Mouse (Mus musculus): ENCODE measurements at regions not wholly inside any gene's neighbourhood (a gene's known extent, or its start where the extent isn't known, plus 50 kb on each side); places are given as distances from the start of the nearest gene placed in this dataset.
"Not testable (repeated sequence)": the region's sequence is repeated elsewhere in the genome, so short reads cannot be mapped to it uniquely, and the experiment has no call there.

- no peak for DNase-seq
These were observed 108.8 kb upstream of the Fhl2 start for GRCm38 (mm10) chr1:43305349-43306278.

GRCm38 (mm10) chr1:43310711-43311695 is 114.2 kb upstream of the Fhl2 start:
- no peak for DNase-seq

GRCm38 (mm10) chr1:43316331-43316730 is 119.5 kb upstream of the Fhl2 start:
- not testable (repeated sequence) for DNase-seq

DNA sequence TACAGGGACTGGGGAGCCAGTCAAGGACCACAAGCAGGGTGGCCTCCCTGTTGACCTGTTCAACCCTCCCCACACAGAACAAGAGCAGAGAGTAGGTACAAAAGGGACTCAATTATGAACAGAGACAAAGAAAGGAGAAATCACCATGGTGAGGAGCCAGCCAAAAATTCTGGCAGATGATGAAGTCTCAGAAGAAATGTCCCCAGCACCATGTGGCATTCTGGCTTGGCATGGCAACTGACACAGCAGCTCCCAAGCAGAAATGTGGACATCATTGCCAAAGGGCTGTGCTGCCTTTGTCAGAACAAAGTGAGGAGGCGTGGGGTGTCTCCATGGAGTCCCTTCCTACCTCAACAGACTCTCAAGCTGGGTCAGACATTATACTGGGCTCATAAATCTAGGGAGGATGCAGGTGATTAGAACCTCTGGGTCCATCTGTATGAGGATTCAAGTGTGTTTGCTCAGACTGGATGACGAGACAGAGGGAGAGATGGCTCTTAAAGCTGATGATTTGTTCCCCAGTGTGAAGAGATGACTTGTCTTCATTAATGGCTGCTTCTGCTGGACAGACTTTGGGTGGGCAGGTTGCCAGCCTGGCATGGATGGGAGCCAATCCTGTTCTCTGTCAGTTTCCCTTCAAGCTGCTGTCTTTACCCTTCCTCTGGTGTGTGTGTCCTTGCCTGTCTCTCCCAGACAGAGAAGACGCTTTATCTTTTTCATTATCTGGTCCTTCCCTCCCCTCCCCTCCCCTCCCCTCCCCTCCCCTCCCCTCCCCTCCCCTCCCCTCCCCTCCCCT is 120.5 kb upstream of the Fhl2 start:
- no peak for DNase-seq

- not testable (repeated sequence) for DNase-seq
These were observed 110.9 kb upstream of the Nck2 start for GRCm38 (mm10) chr1:43333488-43333887.

DNA sequence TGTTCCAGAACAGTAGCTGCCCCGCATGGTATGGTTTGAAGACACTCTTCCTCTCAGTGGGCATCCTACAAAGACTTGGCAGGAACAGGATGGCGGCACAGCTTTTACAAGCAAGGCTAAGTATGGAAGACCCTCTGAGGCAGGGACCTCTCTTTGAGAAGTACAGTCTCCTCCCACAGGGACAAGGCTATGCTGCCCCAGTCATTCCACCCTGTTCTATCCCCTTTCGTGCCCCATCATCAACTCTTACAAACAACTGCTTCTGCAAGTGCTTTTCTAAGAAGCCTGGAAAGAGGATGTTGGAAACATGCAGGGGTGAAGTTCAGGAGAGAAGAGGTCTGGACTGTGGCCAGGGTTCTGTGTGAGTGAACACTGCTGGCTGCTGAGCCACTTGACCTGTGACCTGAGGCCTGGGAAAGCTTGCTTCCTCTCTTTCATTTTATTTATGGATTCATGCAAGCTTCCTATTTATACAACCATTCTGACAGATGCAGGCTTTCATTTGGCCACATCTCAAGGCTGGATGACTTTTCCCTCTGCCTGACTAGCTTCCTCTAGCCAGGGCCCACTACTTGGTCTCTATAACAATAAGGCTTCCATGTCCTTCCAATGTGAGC is 107.1 kb upstream of the Nck2 start:
- DNase-seq: no peak

- no peak for DNase-seq
These were observed 106.1 kb upstream of the Nck2 start for GRCm38 (mm10) chr1:43338096-43338915.

GRCm38 (mm10) chr1:43342848-43343247 is 101.5 kb upstream of the Nck2 start:
- DNase-seq: no peak

GRCm38 (mm10) chr1:43343410-43343809 is 101.0 kb upstream of the Nck2 start:
- no peak for DNase-seq

- no peak for DNase-seq
These were observed 100.4 kb upstream of the Nck2 start for GRCm38 (mm10) chr1:43344001-43344400.

GRCm38 (mm10) chr1:43347152-43347551 is 97.2 kb upstream of the Nck2 start:
- DNase-seq: no peak

GRCm38 (mm10) chr1:43349966-43350365 is 94.4 kb upstream of the Nck2 start:
- DNase-seq: no peak

GRCm38 (mm10) chr1:43358191-43358590 is 86.2 kb upstream of the Nck2 start:
- DNase-seq: no peak

DNA sequence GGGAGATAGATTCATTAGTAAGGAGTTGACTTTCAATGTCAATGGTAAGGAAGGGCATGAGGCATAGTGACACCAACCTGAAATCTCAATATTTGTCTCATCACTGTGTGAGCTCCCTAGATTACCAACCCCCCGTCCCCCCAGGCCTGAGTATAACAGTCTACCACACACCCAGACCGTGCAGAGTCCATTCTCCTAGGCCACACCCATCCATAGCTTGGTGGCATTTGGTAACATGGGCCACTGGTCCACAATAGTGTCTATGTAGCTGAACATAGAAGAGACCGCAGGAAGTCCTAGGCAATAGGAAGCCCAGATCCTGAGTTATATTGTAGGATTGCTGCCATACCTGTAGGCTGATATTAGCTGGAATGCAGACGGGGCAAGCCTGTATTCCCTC is 84.7 kb upstream of the Nck2 start:
- DNase-seq: no peak

DNA sequence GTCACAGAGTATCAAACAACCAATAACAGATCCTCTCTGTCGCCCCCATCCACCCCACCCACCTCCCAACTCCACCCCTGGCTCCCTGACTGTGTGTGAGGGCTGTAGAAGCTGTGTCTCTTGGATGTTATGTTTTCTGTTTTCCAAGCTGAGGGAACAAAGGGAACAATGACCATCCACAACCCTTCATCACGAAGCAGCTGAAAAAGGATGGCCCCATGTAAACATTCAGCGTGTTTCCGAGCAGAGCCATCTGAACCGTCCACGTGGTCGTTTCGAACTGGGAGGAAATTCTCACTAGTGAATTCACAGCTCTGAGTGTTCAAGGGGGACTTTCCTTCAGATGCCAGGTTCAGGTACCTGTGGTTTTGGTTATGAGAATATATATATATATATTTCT is 84.1 kb upstream of the Nck2 start:
- DNase-seq: no peak

GRCm38 (mm10) chr1:43360741-43361140 is 83.6 kb upstream of the Nck2 start:
- DNase-seq: no peak

DNA sequence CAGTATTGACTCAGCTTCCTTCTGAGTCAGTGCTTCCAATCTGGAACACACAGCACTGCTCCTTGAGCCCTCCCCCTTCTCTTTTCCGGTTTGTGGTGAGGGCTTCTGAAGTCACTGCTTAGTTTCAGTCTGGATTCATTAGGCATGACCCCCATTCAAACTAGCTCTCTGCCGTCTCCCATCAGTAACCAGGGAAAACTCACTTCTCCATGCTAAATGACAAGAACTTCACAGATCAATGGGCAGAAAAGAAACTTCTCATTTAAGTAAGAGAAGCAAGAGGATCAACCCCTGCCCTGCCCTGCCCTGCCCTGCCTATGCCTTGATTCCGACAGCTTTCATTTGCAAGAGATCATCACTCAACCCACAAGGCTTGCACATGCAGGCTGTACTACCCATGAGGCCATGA is 82.9 kb upstream of the Nck2 start:
- DNase-seq: no peak

GRCm38 (mm10) chr1:43362136-43362535 is 82.2 kb upstream of the Nck2 start:
- DNase-seq: no peak

DNA sequence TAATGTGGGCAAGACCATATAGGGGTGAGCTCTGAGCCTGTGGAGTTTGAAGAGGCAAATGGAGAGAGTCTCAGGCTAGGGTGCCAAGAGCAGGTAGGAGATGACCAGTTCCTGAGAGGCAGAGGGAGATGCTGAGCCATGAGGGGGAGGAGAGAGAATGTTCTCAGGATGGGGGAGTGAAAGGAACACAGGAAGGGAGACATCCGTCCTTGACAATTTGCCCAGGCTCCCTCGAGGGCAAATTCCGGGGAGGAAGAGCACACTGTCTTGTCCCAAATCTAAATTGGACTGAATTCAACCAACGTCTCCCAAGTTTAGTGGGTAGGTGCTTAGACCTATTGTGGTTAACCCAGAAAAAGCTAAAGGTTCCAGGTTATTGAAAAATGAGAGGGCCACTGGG is 81.2 kb upstream of the Nck2 start:
- DNase-seq: no peak

DNA sequence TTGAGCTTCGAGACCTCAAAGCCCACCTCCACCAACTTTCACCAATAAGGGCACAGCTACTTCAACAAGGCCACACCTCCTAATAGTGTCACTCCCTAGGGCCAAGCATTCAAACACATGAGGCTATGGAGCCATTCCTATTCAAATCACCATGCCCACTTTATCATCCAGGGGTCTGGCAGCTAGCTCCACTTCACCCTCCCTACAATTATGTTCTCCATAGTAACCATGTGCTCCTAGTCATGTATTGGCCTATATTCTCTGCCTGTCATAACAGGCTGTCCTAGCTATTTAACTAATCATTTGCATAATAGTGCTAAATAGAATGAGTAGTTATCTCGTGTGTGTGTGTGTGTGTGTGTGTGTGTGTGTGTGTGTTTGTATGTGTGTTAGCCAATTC is 77.9 kb upstream of the Nck2 start:
- no peak for DNase-seq
